Mouse (Mus musculus) lung, embryonic 14.5 days (tissue): ENCODE measurements around the gene Hist1h2ah. TPM values are rescaled to one million over a fixed set of nuclear protein-coding genes. Genes with fewer than 3 reads are reported as not detected.

Source experiments
- ATAC-seq: fragments of 200-750 bp; cut with Nextera tagmentation; 2 replicates; pipeline ENCODE4 v1.8.0; 2017; ENCODE audit warnings: mild to moderate bottlenecking, moderate TSS enrichment, moderate library complexity; ENCODE audit not compliant: insufficient read depth
- DNase-seq: peaks from one replicate; pipeline ENCODE4 v3.0.0-alpha.2; 2015
- H3K27ac ChIP-seq: fragments of 300-500 bp; sonication (generic); 2 replicates; pipeline ENCODE4 v1.5.1; 2014; ENCODE audit warnings: low read depth, mild to moderate bottlenecking, moderate library complexity
- H3K27me3 ChIP-seq: fragments of 300-500 bp; sonication (generic); 2 replicates; pipeline ENCODE4 v1.6.1; 2014; ENCODE audit warnings: low read length, control low read depth; ENCODE audit not compliant: insufficient read depth
- H3K36me3 ChIP-seq: fragments of 300-500 bp; sonication (generic); 2 replicates; pipeline ENCODE4 v1.6.1; 2014; ENCODE audit warnings: control low read depth; ENCODE audit not compliant: insufficient read depth
- H3K4me1 ChIP-seq: fragments of 300-500 bp; sonication (generic); 2 replicates; pipeline ENCODE4 v1.6.1; 2014; ENCODE audit warnings: antibody characterized with exemption, control low read depth; ENCODE audit not compliant: insufficient read depth
- H3K4me2 ChIP-seq: fragments of 300-500 bp; sonication (generic); 2 replicates; pipeline ENCODE4 v1.6.1; 2014; ENCODE audit warnings: mild to moderate bottlenecking
- H3K4me3 ChIP-seq: fragments of 300-500 bp; sonication (generic); 2 replicates; pipeline ENCODE4 v1.5.1; 2014; ENCODE audit warnings: low read depth, low read length
- H3K9ac ChIP-seq: fragments of 300-500 bp; sonication (generic); 2 replicates; pipeline ENCODE4 v1.6.1; 2014
- H3K9me3 ChIP-seq: fragments of 300-500 bp; sonication (generic); 2 replicates; pipeline ENCODE4 v1.6.1; 2016; ENCODE audit warnings: low read depth, low read length, control low read depth
- CTCF ChIP-seq: IDR thresholded peaks from 2 replicates; pipeline ENCODE4 v1.5.1; 2016; ENCODE audit warnings: antibody characterized with exemption, low read depth
- WGBS: fragments of 180-500 bp; shearing (Covaris S2); extraction: QIAGEN DNeasy Blood & Tissue Kit; methylation state at CpG from one replicate; pipeline ENCODE4 v1.1.7; 2014; 5-methylcytosine and 5-hydroxymethylcytosine counted together
- polyA plus RNA-seq: library from polyadenylated mRNA; unstranded; fragments of >200 nt; fragmentation: Nextera tagmentation; extraction: Ambion mirVana; gene quantifications from 2 replicates; pipeline ENCODE4 v1.2.1, GENCODE M21; 2014

The Hist1h2ah gene
- polyA plus RNA-seq, 1 experiment from 2014 or later, result 21.6 TPM

GRCm38 (mm10) chr13:22015479-22016450 is 19.6 kb downstream of the Hist1h2ah start:
- Histone ChIP-seq H3K27ac (no peak overlapping the region), H3K4me1 (no peaks in the 10 kb centered on the region), H3K4me2 (peak overlapping the region; percentile 54), H3K4me3 (peak overlapping the region; percentile 14; the same call in 1 of the 2 replicates), H3K36me3 (no peaks in the 10 kb centered on the region), H3K27me3 (peaks cover 30% of the 10 kb centered on the region), H3K9me3 (no peaks in the 10 kb centered on the region), H3K9ac (no peak overlapping the region)
- no peak for TF ChIP-seq CTCF
- DNase-seq (peak; percentile 95), ATAC-seq (peak; percentile 80)
- WGBS, result 12% methylated on average over 27 of the region's 27 CpGs

GRCm38 (mm10) chr13:22014411-22014845 is 20.9 kb downstream of the Hist1h2ah start:
- Histone ChIP-seq H3K4me1 (no peaks in the 10 kb centered on the region), H3K4me3 (peak overlapping the region; percentile 23), H3K9ac (no peak overlapping the region), H3K27me3 (peaks cover 42% of the 10 kb centered on the region), H3K4me2 (peak overlapping the region; percentile 54), H3K27ac (no peak overlapping the region), H3K9me3 (no peaks in the 10 kb centered on the region), H3K36me3 (no peaks in the 10 kb centered on the region)
- 10% methylated on average over 17 of the region's 17 CpGs for WGBS
- ATAC-seq (no peak), DNase-seq (peak; percentile 43)
- TF ChIP-seq CTCF, result no peak

DNA sequence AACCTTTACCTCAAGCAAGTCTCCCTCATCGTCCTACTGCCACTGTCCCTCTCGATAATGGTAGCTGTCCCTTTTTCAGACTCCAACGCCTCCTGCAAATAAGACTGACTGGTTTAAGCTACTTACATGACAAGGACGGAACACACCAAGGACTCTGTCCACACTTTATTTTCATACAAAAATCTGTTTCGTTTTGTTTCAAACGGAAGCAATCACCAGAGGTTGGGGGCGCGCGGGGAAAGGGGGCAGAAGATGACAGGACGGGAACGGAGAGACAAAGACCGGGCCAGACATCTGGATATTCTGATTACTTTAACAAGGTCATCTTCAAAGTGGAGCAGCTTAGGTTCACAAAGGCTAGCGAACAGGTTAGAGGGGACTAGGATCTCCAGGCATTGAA is 21.7 kb downstream of the Hist1h2ah start:
- ATAC-seq (no peak), DNase-seq (peak; percentile 21)
- H3K27ac ChIP-seq, result no peak overlapping the region
- H3K4me1 ChIP-seq, result no peaks in the 10 kb centered on the region
- TF ChIP-seq CTCF, result no peak
- no peak overlapping the region for H3K9ac ChIP-seq
- H3K4me2 ChIP-seq, result peak overlapping the region; percentile 54
- H3K4me3 ChIP-seq, result peak overlapping the region; percentile 23
- H3K27me3 ChIP-seq, result peaks cover 49% of the 10 kb centered on the region
- H3K36me3 ChIP-seq, result no peaks in the 10 kb centered on the region
- WGBS, result 17% methylated on average over 13 of the region's 13 CpGs
- no peaks in the 10 kb centered on the region for H3K9me3 ChIP-seq

DNA sequence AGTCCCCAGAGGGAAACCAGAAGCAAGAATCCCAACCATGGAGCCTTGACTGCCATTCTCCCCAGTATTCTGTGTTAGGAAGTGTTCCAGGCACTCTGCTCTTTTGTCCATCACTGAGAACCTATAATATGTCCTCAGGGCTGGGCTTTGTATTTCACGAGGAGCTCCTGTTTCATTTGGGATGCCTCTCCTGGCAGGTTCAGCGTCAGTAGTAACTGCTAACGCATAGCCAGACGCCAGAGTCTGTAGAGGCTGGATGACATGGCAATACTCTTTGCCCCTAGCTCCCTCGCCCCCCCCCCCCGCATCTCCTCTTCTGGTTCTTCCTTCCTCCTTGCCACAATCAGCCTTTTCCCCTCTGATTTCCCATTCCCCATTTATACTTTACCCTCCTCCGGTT is 25.7 kb downstream of the Hist1h2ah start, which contains the start of gene Prss16:
Gene Prss16 (minus strand): TSS at position 101 of the 400 bp plus-strand sequence.
- no peak for DNase-seq
- ATAC-seq, result no peak
- H3K4me3 ChIP-seq, result no peak within 1 kb of the TSS

DNA sequence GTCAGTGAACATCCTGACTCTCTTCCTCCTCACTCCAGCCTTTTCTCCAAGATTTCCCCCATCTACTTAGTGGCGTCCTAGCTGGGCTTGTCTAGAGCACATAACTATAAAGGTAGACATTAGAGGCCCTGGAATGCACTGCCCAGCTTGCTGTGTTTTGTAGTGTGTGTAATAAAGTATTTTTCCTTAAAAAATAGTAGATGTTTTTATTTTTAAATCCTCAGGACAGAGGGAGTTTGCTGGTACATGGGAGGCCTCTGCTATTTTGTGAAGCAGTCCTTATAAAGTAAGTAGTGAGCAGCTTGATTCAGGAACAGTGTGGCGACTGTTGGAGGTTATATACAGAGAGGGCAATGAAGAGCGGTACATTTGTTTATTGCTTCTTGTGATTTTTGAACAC is 26.7 kb downstream of the Hist1h2ah start:
- Histone ChIP-seq H3K36me3 (no peaks in the 10 kb centered on the region), H3K27me3 (peaks cover 76% of the 10 kb centered on the region), H3K4me1 (no peaks in the 10 kb centered on the region), H3K4me3 (no peak overlapping the region), H3K27ac (no peak overlapping the region), H3K9me3 (no peaks in the 10 kb centered on the region), H3K4me2 (no peak overlapping the region), H3K9ac (no peak overlapping the region)
- no peak for TF ChIP-seq CTCF
- ATAC-seq (no peak), DNase-seq (no peak)
- 78% methylated on average over 3 of the region's 3 CpGs for WGBS

More for the DNA sequence above, 25.7 kb downstream of the Hist1h2ah start, which contains the start of gene Prss16:
- H3K27ac ChIP-seq, result no peak within 1 kb of the TSS
- peaks cover 71% of the 10 kb centered on the region for H3K27me3 ChIP-seq
- H3K9ac ChIP-seq, result no peak within 1 kb of the TSS
- H3K9me3 ChIP-seq, result no peaks in the 10 kb centered on the region
- no peak for TF ChIP-seq CTCF
- no peaks in the 10 kb centered on the region for H3K36me3 ChIP-seq
- WGBS, result 41% methylated on average over 7 of the region's 7 CpGs
- no peaks in the 10 kb centered on the region for H3K4me1 ChIP-seq
- H3K4me2 ChIP-seq, result no peak within 1 kb of the TSS

DNA sequence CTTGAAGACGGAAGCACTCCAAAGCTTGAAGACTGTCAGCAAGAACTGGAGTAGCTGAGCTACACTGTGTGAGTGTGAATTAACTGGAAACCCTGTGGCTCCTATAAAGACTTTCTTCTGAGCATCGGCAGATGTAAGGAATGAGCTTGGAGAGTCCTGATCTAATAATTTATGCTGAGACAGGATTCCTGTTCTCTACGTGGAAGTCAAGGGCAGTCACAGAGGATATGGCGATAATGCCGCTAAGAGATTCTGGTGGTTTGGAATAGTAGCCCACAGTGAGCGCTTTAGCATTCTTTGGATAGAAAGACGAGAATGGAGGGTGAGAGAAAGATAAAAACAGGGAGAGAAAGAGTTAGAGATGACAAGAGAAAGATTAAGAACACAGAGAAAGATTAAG is 27.5 kb downstream of the Hist1h2ah start:
- DNase-seq (no peak), ATAC-seq (no peak)
- Histone ChIP-seq H3K27ac (no peak overlapping the region), H3K4me1 (no peaks in the 10 kb centered on the region), H3K4me2 (no peak overlapping the region), H3K27me3 (peaks cover 81% of the 10 kb centered on the region), H3K9ac (no peak overlapping the region), H3K9me3 (no peaks in the 10 kb centered on the region), H3K4me3 (no peak overlapping the region), H3K36me3 (no peaks in the 10 kb centered on the region)
- WGBS, result 44% methylated on average over 7 of the region's 7 CpGs
- TF ChIP-seq CTCF, result no peak

- no peaks in the 10 kb centered on the region for H3K9me3 ChIP-seq
- no peak for TF ChIP-seq CTCF
- H3K4me1 ChIP-seq, result no peaks in the 10 kb centered on the region
- 0 out of 2 replicates have a peak, but pooled peaks have one; percentile 5 for ATAC-seq
- H3K27ac ChIP-seq, result no peak overlapping the region
- peaks cover 75% of the 10 kb centered on the region for H3K27me3 ChIP-seq
- no peak overlapping the region for H3K9ac ChIP-seq
- WGBS, result 2% methylated on average over 18 of the region's 18 CpGs
- H3K36me3 ChIP-seq, result no peaks in the 10 kb centered on the region
- DNase-seq, result no peak
- peak overlapping the region; percentile 95 for H3K4me2 ChIP-seq
- H3K4me3 ChIP-seq, result peak overlapping the region; percentile 56
Measured at GRCm38 (mm10) chr13:22007121-22007510, 28.3 kb downstream of the Hist1h2ah start.
